Mouse (Mus musculus): ENCODE data around the gene Slc22a7. TPM values are rescaled to one million over a fixed set of nuclear protein-coding genes. Genes with fewer than 3 reads are reported as not detected.

The Slc22a7 gene
- polyA plus RNA-seq, 1 experiment from 2014 or later, result 0.14 TPM

Other genes with a start within 250 kb of the Slc22a7 start
- 11.2 and 12.3 TPM in 2 replicates for gene Polh, start 235.8 kb downstream of the Slc22a7 start, polyA plus RNA-seq (2016; fragmentation: Nextera tagmentation; extraction: Ambion mirVana)
- 66.6 and 72.2 TPM in 2 replicates for gene Xpo5, start 235.7 kb downstream of the Slc22a7 start, polyA plus RNA-seq (2016; fragmentation: Nextera tagmentation; extraction: Ambion mirVana)
- gene Polr1c, start 190.4 kb downstream of the Slc22a7 start, polyA plus RNA-seq (2016; fragmentation: Nextera tagmentation; extraction: Ambion mirVana), result 96.2 and 102 TPM in 2 replicates
- gene Yipf3, start 190.4 kb downstream of the Slc22a7 start, polyA plus RNA-seq (2016; fragmentation: Nextera tagmentation; extraction: Ambion mirVana), result 58.9 and 61.6 TPM in 2 replicates
- 3.0 and 3.2 TPM in 2 replicates for gene Lrrc73, start 184.9 kb downstream of the Slc22a7 start, polyA plus RNA-seq (2016; fragmentation: Nextera tagmentation; extraction: Ambion mirVana)
- 56.0 and 58.4 TPM in 2 replicates for gene Tjap1, start 155.4 kb downstream of the Slc22a7 start, polyA plus RNA-seq (2016; fragmentation: Nextera tagmentation; extraction: Ambion mirVana)
- gene Dlk2, start 141.0 kb downstream of the Slc22a7 start, polyA plus RNA-seq (2016; fragmentation: Nextera tagmentation; extraction: Ambion mirVana), result 1.5 and 2.0 TPM in 2 replicates
- 7.6 and 8.7 TPM in 2 replicates for gene Abcc10, start 110.1 kb downstream of the Slc22a7 start, polyA plus RNA-seq (2016; fragmentation: Nextera tagmentation; extraction: Ambion mirVana)
- 15.7 and 17.2 TPM in 2 replicates for gene Zfp318, start 54.7 kb downstream of the Slc22a7 start, polyA plus RNA-seq (2016; fragmentation: Nextera tagmentation; extraction: Ambion mirVana)
- 0.79 and 0.91 TPM in 2 replicates for gene Crip3, start 9.5 kb downstream of the Slc22a7 start, polyA plus RNA-seq (2016; fragmentation: Nextera tagmentation; extraction: Ambion mirVana)
- gene Ttbk1, start 49.2 kb upstream of the Slc22a7 start, polyA plus RNA-seq (2016; fragmentation: Nextera tagmentation; extraction: Ambion mirVana), result 4.0 and 5.0 TPM in 2 replicates
- 68.3 and 71.7 TPM in 2 replicates for gene Dnph1, start 58.3 kb upstream of the Slc22a7 start, polyA plus RNA-seq (2016; fragmentation: Nextera tagmentation; extraction: Ambion mirVana)
- gene Cul9, start 107.9 kb upstream of the Slc22a7 start, polyA plus RNA-seq (2016; fragmentation: Nextera tagmentation; extraction: Ambion mirVana), result 9.8 and 11.3 TPM in 2 replicates
- gene Srf, start 117.7 kb upstream of the Slc22a7 start, polyA plus RNA-seq (2016; fragmentation: Nextera tagmentation; extraction: Ambion mirVana), result 5.0 TPM in 2 replicates
- gene Ptk7, start 191.0 kb upstream of the Slc22a7 start, polyA plus RNA-seq (2016; fragmentation: Nextera tagmentation; extraction: Ambion mirVana), result 55.3 and 56.4 TPM in 2 replicates
- 39.0 and 42.5 TPM in 2 replicates for gene Klc4, start 207.6 kb upstream of the Slc22a7 start, polyA plus RNA-seq (2016; fragmentation: Nextera tagmentation; extraction: Ambion mirVana)
- 76.6 and 102 TPM in 2 replicates for gene Mrpl2, start 207.8 kb upstream of the Slc22a7 start, polyA plus RNA-seq (2016; fragmentation: Nextera tagmentation; extraction: Ambion mirVana)
- gene Cul7, start 211.9 kb upstream of the Slc22a7 start, polyA plus RNA-seq (2016; fragmentation: Nextera tagmentation; extraction: Ambion mirVana), result 46.5 and 47.8 TPM in 2 replicates
- 54.4 and 57.6 TPM in 2 replicates for gene Rrp36, start 235.9 kb upstream of the Slc22a7 start, polyA plus RNA-seq (2016; fragmentation: Nextera tagmentation; extraction: Ambion mirVana)
- gene Mea1, start 240.3 kb upstream of the Slc22a7 start, polyA plus RNA-seq (2016; fragmentation: Nextera tagmentation; extraction: Ambion mirVana), result 156 and 158 TPM in 2 replicates
- 131 and 137 TPM in 2 replicates for gene Klhdc3, start 242.5 kb upstream of the Slc22a7 start, polyA plus RNA-seq (2016; fragmentation: Nextera tagmentation; extraction: Ambion mirVana)